Mouse (Mus musculus): ENCODE results near the gene Pip4k2b.

DNA sequence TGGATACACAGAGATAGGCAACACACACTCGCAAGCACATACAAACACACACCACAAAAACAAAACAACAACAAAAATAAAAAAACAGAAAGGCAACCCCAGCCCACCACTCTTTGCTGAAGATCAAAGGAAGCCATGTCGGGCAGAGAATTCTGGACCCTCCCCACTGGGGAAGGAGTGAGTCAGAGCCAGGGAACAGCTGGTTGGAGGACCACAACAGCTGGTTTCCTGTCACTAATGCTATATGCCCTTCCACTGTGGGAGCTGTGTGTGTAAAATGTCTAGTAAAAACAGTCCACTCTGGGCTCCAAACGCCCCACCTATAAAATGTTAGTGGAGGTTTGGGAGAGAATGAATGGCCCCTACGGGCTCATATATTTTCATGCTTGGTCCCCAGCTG, 23.2 kb downstream of the Pip4k2b start:
- TF ChIP-seq CTCF (IDR thresholded peaks at IDR 0.05; ENCODE audit: low read depth) = no peak
- TF ChIP-seq EP300 (IDR thresholded peaks at IDR 0.05; ENCODE audit: low read depth) = no peak
